Mouse (Mus musculus) thymus, adult 2 months (tissue): Measurements from ENCODE around the gene Sec16a. TPM values are rescaled to one million over a fixed set of nuclear protein-coding genes. Genes with fewer than 3 reads are reported as not detected.

Source experiments
- DNase-seq: peaks from one replicate; pipeline ENCODE4 v3.0.0; 2021
- H3K27ac ChIP-seq: fragments of 200-500 bp; 2 replicates; pipeline ENCODE4 v1.5.1; 2012; ENCODE audit warnings: low read length, control low read depth; ENCODE audit not compliant: control insufficient read depth, insufficient read depth
- H3K27me3 ChIP-seq: fragments of 200-500 bp; 2 replicates; pipeline ENCODE4 v1.6.1; 2012; ENCODE audit warnings: mild to moderate bottlenecking, low read length, moderate library complexity, mixed read lengths; ENCODE audit not compliant: control insufficient read depth, insufficient read depth
- H3K36me3 ChIP-seq: fragments of 200-500 bp; 2 replicates; pipeline ENCODE4 v1.6.1; 2012; ENCODE audit warnings: mild to moderate bottlenecking, low read length, moderate library complexity; ENCODE audit not compliant: control insufficient read depth, insufficient read depth
- H3K4me1 ChIP-seq: fragments of 200-500 bp; replicated peaks from 2 replicates; pipeline ENCODE4 v1.6.1; 2012; ENCODE audit warnings: low read length; ENCODE audit not compliant: control insufficient read depth, insufficient read depth
- H3K4me3 ChIP-seq: fragments of 200-500 bp; 2 replicates; pipeline ENCODE4 v1.5.1; 2012; ENCODE audit warnings: mild to moderate bottlenecking, low read length, control low read depth, moderate library complexity; ENCODE audit not compliant: control insufficient read depth, insufficient read depth
- CTCF ChIP-seq: fragments of 200-500 bp; IDR thresholded peaks from 2 replicates; pipeline ENCODE4 v1.5.1; 2012; ENCODE audit warnings: mild to moderate bottlenecking, control low read depth, low read length, moderate library complexity, borderline replicate concordance; ENCODE audit not compliant: control insufficient read depth, poor library complexity, insufficient read depth; ENCODE audit errors: extremely low read depth
- POLR2A ChIP-seq: fragments of 200-500 bp; IDR thresholded peaks from 2 replicates; pipeline ENCODE4 v1.6.1; 2012; ENCODE audit warnings: mild to moderate bottlenecking, low read length, control low read depth, moderate library complexity; ENCODE audit not compliant: control insufficient read depth, poor library complexity, insufficient read depth; ENCODE audit errors: extremely low read depth
- WGBS: fragments of 180-500 bp; shearing (Covaris S2); methylation state at CpG from one replicate; pipeline ENCODE4 v1.1.7; 2018; 5-methylcytosine and 5-hydroxymethylcytosine counted together
- polyA plus RNA-seq: library from polyadenylated mRNA; depleted of rRNA; stranded (reverse); fragments of >200 nt; gene quantifications from 2 replicates; pipeline ENCODE4 v1.2.3, GENCODE M21; 2012

The Sec16a gene
- polyA plus RNA-seq, 1 experiment, result 129 TPM

DNA sequence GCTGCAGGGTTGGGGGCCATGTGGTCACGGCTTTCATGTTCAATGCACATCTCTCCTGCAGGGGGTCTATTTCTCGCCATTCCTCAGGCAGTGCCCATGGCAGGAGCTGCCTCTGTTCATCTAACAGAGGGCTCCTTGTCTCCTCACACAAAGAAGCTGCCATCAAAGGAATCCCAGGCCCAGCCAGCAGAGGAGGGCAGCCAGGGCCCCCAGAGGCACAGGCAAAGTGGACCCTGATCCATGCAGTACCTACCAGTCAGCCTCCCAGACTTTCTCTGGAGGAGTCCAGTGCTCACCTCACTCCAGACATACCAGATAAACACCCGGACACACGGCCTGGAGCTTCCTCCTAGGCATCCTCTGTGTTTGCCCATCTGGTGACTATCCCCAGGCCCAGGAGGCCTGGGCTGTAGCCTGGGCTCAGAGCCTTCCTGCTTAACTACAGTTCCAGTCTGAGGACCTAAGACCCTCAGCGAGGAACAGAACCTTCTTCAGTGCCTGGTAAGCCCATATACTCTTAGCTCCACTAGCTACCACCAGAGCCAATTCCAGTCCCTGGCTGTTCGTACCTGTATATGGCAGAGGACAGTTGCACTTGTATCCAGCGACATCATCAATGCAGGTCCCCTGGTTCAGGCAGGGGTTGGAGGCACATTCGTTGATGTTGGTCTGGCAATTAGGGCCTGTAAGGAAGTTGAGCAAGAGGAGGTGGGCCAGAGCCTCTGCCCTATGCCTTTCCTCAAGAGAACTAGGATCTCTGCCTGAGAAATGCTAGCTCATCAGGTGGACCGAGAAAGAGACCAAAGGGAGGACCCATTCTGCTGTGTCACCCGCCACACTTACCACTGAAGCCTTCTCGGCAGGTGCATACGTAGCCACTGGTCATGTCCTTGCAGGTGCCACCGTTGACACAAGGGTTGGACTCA is 30.8 kb upstream of the Sec16a start:
- Histone ChIP-seq H3K36me3 (peaks cover 98% of the 10 kb centered on the region), H3K4me1 (no peaks in the 10 kb centered on the region), H3K4me3 (no peak overlapping the region), H3K27me3 (no peaks in the 10 kb centered on the region), H3K27ac (no peak overlapping the region)
- DNase-seq, result no peak
- WGBS, result 87% methylated on average over 13 of the region's 13 CpGs
- TF ChIP-seq CTCF, result no peak
- no peak for TF ChIP-seq POLR2A

GRCm38 (mm10) chr2:26474789-26475504 is 29.9 kb upstream of the Sec16a start:
- peaks cover 98% of the 10 kb centered on the region for H3K36me3 ChIP-seq
- no peaks in the 10 kb centered on the region for H3K4me1 ChIP-seq
- no peak for DNase-seq
- no peak overlapping the region for H3K27ac ChIP-seq
- no peak overlapping the region for H3K4me3 ChIP-seq
- 82% methylated on average over 9 of the region's 9 CpGs for WGBS
- no peaks in the 10 kb centered on the region for H3K27me3 ChIP-seq
- no peak for TF ChIP-seq CTCF

GRCm38 (mm10) chr2:26472312-26473090 is 27.5 kb upstream of the Sec16a start:
- H3K27me3 ChIP-seq, result no peaks in the 10 kb centered on the region
- DNase-seq, result no peak
- WGBS, result 85% methylated on average over 11 of the region's 11 CpGs
- peaks cover 22% of the 10 kb centered on the region for H3K4me1 ChIP-seq
- H3K4me3 ChIP-seq, result no peak overlapping the region
- no peak overlapping the region for H3K27ac ChIP-seq
- H3K36me3 ChIP-seq, result peaks cover 92% of the 10 kb centered on the region
- TF ChIP-seq CTCF, result no peak
- TF ChIP-seq POLR2A, result no peak

GRCm38 (mm10) chr2:26471652-26472285 is 26.8 kb upstream of the Sec16a start:
- TF ChIP-seq POLR2A (no peak), CTCF (no peak)
- Histone ChIP-seq H3K4me3 (no peak overlapping the region), H3K27me3 (no peaks in the 10 kb centered on the region), H3K4me1 (peaks cover 22% of the 10 kb centered on the region), H3K27ac (no peak overlapping the region), H3K36me3 (peaks cover 92% of the 10 kb centered on the region)
- DNase-seq, result no peak
- WGBS, result 94% methylated on average over 6 of the region's 6 CpGs

GRCm38 (mm10) chr2:26470967-26471366 is 26.0 kb upstream of the Sec16a start:
- Histone ChIP-seq H3K36me3 (peaks cover 92% of the 10 kb centered on the region), H3K4me3 (no peak overlapping the region), H3K27me3 (no peaks in the 10 kb centered on the region)

More at GRCm38 (mm10) chr2:26470967-26471366, 26.0 kb upstream of the Sec16a start:
- no peak overlapping the region for H3K27ac ChIP-seq
- peaks cover 22% of the 10 kb centered on the region for H3K4me1 ChIP-seq
- no peak for TF ChIP-seq POLR2A
- no peak for TF ChIP-seq CTCF
- no peak for DNase-seq
- 97% methylated on average over 17 of the region's 17 CpGs for WGBS
